Mouse (Mus musculus) layer of hippocampus, adult 8-10 months (tissue): ENCODE results near the gene Psmc3. TPM values are rescaled to one million over a fixed set of nuclear protein-coding genes. Genes with fewer than 3 reads are reported as not detected.
A peak's percentile ranks its signal among the peaks of the same experiment; 100 is the strongest.
"Not testable (repeated sequence)": the region's sequence is repeated elsewhere in the genome, so short reads cannot be mapped to it uniquely, and the experiment has no call there.

Experiments
- DNase-seq, 2 experiments: peaks; one replicate each; pipeline ENCODE4 v3.0.0; 2022; ENCODE audit warnings: low spot score in 2 of 2
- total RNA-seq, 4 experiments: library from RNA; stranded (reverse); gene quantifications; 2 replicates each; pipeline ENCODE4 v1.2.4; 2022

Gene Psmc3
- 100 to 1,000 TPM; 180 to 209 (median 206) TPM for total RNA-seq

DNA sequence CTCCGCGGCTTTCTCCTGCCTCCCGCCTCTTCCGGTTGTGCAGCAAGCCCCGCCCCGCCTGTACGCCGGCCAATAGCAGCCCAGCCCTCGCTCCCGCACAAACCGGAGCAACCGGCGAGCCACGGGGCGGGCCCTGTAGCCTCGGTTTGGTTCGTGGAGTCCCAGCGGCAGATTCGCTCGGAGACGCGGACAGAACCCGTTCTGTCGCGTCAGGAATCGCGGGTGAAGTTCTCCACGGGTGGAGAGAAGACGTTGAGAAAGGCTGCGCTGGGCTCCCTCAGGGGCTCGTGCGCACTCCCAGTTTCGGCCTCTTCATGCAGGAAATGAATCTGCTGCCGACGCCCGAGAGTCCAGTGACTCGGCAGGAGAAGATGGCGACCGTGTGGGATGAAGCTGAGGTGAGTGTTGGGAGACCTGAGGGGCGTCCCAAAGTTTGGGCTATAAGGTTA, at the start of gene Psmc3:
Gene Psmc3, plus strand, starts transcription at position 76 of the 449 bp plus-strand sequence.
- peak; percentile 93 for DNase-seq

GRCm38 (mm10) chr2:91008536-91008935, 45.3 kb upstream of the Psmc3 start:
- no peak for DNase-seq

DNA sequence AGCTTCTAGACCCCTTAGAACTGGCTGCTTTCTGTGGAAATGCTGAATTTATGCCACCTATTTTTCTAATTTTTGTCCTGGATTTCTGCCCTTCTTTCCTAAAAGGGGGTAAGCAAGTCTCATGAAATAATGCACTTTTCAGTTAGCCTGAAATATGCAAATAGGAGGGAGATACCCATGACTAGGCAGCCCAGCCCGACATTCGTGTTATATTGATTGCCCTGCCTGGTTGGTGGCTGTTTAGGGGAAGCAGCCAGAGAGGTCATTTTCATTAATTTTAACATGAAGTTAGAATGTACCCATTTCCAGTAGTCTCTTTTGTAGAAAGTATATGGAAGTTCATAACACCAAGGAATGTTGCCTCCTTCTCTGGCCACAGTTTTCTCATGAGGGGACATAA, 39.9 kb upstream of the Psmc3 start:
- no peak for DNase-seq

DNA sequence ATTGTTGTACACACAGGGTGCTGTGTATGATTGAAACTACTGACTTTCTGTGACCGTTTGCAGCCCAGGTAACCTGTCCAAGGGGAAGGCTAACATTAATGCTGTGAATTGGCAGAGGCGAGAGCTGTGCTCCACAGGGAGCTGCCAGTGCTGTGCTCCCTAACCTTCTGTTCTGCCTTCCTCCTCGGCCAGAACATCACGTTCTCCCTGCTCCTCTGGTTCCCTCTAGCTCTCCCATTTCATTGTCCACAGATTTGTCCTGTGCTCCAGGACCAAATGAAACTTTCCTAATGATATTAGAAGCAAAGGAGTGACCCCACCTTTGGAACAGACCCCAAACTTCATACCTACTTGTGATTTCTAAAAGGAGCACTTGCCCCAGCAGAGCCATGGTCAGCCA, 38.4 kb upstream of the Psmc3 start:
- DNase-seq: no peak

GRCm38 (mm10) chr2:91018061-91018788, 35.6 kb upstream of the Psmc3 start:
- peak in 1 of 2 experiments; percentile 35 for DNase-seq

DNA sequence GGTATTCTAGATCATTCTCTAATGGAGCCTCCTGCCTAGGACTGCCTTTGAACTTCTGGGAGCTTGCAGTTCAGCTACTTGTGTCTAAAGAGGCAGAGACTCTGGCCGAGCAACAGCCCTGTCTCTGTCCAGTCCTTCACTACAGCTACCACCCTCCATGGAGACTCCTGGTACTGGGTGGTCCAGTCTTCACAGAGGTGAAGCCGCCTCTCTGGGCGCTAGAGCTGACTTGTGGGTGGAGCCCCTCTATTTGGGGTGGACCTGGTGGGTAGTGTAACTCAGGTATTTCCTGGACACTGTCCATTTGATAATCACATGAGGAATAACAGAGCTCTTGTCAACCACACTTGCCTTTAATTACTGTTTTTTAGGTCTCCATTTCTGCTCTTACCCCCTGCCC, 33.9 kb upstream of the Psmc3 start:
- DNase-seq: no peak

DNA sequence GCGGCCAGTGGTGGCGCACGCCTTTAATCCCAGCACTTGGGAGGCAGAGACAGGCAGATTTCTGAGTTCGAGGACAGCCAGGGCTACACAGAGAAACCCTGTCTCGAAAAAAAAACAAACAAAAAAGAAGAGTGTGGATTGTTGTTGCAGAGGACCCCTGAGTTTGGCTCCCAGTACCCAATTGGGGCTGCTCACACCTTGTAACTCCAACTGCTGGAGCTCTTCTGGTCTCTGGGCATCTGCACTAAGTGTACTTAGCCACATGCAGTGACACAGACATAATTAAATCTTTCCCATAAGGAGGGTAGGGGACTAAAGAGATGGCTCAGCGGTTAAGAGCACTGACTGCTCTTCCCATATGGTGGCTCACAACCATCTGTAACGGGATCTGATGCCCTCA, 31.5 kb upstream of the Psmc3 start:
- DNase-seq: not testable (repeated sequence)

DNA sequence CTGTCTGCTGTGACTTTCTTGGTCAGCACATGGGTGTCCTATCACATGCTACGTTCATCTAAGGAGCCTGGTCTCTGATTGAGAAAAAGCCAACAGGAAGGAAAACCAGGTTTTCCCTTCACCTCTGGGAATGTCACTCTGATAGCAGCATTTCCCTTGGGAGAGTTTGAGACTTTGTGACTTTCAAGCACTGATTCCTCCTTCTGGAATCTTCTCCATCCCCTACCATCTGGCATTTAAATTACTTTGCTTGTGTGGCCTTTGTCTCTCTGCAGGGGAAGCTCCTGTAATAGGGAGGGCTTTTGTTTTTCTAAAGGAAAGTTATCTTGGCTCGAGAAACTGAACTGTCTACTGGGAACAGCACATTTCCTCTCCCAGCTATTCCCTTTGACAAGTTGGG, 30.7 kb upstream of the Psmc3 start:
- no peak for DNase-seq

DNA sequence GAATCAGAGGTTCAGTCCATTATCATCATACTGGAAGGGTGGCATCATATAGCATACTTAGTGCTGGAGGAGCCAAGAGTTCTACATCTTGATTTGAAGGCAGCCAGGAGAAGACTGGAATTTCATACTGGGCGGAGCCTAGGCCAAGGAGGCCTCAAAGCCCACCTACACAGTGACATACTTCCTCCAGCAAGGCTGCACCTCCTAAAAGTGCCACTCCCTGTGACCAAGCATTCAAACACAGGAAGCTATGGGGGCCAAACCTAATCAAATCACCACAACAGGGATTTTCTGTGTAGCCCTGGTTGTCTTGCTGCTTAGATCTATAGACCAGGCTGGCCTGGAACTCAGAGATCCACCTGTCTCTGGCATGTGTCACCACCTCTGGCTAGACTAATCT, 29.9 kb upstream of the Psmc3 start:
- no peak for DNase-seq

DNA sequence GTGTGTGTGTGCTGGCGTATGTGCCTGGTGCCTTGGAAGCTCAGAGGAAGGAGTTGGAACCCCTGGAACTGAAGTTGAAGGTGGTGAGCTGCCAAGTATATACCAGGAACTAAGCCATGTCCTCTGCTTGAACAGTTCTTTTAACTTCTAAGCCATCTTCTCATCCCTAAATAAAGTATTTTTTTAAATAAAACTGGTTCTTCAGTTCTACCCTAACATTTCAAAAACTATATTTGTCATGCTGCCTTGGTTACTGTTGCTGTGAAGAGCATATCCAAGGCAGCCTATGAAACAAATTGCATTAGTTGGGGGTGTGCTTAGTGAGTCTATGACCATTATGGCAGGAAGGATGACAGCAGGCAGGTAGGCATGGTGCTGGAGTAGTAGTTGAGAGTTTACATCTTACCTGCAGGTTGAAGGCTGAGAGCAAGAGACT, 28.7 kb upstream of the Psmc3 start:
- DNase-seq: peak in 1 of 2 experiments; percentile 24

DNA sequence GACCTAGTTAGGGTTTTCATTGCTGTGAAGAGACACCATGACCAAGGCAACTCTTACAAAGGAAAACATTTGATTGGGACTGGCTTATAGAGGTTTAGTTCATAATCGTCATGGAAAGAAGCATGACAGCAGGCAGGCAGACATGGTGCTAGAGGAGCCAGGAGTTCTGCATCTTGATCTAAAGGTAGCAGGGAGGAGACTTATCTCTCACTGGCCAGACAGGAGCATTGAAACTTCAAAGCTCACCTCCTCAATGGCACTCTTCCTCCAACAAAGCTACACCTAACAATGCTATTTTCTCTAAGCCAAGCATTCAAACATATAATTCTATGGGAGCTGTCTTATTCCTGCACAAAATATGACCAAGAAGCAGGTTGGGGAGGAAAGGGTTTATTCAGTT, 27.3 kb upstream of the Psmc3 start:
- DNase-seq: no peak

DNA sequence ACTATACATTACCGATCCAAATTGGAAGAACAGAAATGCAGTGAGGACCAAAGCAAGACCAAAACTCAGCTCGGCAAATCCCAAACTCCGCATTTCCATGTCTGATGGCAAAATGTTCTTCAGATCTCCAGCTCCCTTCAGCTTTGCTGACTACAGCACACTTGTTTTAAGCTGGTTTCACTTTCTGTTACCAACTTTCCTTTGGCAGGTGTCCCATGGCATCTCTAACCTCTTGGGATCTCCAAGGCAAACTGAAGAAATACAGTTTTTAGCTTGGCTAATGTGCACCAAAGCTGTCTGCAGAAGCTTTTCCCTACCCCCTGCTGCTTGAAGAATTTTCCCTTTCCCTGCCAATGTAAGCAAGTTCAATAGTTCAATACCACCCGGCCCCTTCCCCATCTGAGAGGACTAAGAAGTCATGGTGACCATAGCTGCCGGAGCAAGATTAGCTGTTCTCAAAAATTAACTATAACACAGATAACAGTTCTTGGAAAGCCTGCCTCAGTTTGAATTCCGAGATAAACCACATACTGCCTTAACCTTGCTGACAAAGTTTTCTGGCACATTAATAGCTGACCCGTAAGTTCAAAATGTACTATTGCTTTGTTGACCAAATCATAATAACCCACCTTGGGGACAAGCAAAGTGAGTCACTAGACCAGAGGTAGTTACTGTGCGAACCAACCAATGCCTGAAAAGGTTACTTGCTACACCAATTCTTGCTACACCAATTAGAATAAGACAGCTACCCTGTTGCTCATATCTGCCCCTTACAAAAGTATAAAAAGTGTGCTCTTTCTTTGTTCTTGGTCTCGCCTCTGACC, 26.2 kb upstream of the Psmc3 start:
- DNase-seq: no peak

DNA sequence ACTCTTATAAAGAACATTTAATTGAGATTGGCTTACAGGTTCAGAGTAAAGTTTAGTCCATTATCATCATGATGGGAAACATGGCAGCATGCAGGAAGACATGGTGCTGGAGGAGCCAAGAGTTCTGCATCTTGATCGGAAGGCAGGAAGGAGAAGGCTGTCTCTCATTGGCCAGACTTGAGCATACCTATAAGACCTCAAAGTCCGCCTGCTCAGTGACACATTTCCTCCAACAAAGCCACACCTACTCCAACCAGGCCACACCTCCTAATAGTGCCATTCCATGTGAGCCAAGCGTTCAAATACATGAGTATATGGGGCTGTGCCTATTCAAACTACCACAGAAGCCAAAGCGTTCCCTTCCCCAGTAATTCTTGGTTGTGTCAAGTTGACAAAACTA, 22.6 kb upstream of the Psmc3 start:
- no peak for DNase-seq

- no peak for DNase-seq
Observed at GRCm38 (mm10) chr2:91033000-91033399, 20.8 kb upstream of the Psmc3 start.

DNA sequence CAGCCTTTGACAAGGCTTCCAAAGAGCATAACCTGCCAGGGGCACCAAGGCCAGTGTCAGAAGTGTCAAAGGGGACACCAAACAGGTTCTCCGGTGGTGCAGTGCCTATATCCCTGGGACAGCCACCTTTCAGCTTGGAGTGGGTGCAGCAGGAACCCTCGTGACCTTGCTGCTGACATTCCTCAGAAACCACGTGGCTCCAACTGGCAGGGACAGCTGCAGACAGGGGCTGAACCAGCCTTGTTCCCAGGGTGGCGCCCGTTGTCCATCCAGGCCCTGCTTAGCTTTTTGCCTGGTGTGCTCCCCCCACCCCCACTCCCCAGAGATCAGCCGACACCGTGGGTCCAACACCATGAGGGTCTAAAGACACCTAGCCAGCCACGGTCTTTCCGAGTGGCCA, 18.4 kb upstream of the Psmc3 start, which contains the start of gene Rapsn:
Gene Rapsn, plus strand, starts transcription at position 236 of the 400 bp plus-strand sequence.
- no peak for DNase-seq

DNA sequence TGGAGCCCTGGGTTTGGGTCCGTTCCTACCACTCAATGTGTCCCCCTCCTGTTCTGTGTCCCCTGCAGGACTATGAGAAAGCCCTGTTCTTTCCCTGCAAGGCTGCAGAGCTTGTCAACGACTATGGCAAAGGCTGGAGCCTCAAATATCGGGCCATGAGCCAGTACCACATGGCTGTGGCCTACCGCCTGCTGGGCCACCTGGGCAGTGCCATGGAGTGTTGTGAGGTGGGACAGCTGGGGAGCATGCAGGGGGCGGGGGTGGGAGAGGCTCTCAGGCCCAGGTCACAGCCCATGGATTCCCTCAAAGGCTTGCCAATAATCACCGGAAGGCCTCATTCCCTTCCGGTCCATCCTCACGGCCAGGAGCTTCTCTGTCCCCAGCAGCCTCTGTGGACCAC, 12.0 kb upstream of the Psmc3 start:
- DNase-seq: no peak

- DNase-seq: no peak
Observed at GRCm38 (mm10) chr2:91042651-91043398, 11.0 kb upstream of the Psmc3 start.

DNA sequence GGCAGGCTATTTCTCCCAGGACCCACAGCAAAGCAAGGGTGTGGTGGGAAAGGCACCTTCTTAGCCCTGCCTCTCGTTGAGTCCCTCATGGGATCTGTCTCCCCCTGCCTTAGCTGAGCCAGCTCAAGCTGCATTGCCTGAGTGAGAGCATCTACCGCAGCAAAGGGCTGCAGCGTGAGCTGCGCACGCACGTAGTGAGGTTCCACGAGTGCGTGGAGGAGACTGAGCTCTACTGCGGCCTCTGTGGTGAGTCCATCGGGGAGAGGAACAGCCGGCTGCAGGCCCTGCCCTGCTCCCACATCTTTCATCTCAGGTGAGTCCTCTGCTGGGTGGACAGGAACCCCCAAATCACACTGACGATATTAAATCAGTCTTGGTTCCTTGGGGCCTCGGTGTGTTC, 9.1 kb upstream of the Psmc3 start:
- no peak for DNase-seq

GRCm38 (mm10) chr2:91045805-91046204, 8.0 kb upstream of the Psmc3 start:
- DNase-seq: not testable (repeated sequence)

- DNase-seq: no peak
Observed at GRCm38 (mm10) chr2:91047359-91047758, 6.5 kb upstream of the Psmc3 start.

DNA sequence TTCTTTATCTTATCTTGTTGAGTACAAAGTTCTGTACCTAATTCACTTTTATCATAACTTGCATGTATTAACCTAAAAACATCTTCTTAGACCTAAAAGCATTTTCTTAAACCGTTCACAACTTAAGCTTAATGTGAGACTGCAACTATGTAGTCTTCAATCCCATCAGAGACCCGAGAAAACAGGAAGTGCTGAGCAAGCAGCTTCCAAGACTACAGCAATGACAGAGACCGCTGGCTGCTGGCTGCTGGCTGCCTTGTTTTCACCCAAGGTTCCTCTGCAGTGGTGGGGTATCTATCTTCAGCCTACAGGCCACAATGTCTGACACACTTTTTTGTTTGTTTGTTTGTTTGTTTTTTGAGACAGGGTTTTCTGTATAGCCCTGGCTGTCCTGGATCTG, 1.9 kb upstream of the Psmc3 start:
- no peak for DNase-seq

DNA sequence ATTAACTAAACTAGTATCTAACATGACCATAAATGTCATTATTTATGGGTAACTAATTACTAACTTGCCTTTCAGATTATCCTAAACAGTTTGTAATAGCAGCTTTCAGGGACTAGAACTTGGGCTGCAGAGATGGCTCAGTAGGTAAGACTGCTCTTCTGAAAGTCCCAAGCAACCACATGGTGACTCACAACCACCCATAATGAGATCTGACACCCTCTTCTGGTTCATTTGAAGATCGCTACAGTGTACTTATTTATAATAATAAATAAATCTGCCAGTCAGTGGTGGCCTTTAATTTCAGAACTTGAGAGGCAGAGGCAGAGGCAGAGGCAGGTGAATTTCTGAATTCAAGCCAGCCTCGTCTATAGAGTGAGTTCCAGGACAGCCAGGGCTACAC, 1.1 kb upstream of the Psmc3 start:
- DNase-seq: no peak
